Mouse (Mus musculus) layer of hippocampus, postnatal 14 days (tissue): ENCODE measurements around the gene Tnip1. TPM values are rescaled to one million over a fixed set of nuclear protein-coding genes. Genes with fewer than 3 reads are reported as not detected.

Experiments used
- total RNA-seq, 2 experiments: library from RNA; stranded (reverse); gene quantifications; 2 replicates each; pipeline ENCODE4 v1.2.3; 2021

The Tnip1 gene
- total RNA-seq, 2 experiments from 2014 or later = 34.3 to 34.4 TPM

Other genes starting within 250 kb of the Tnip1 start
- 100 to 1,000 TPM; 157 to 168 TPM for gene Cdc42se2, start 175.2 kb downstream of the Tnip1 start, total RNA-seq
- 10 to 100 TPM; 28.7 to 29.0 TPM for gene Lyrm7, start 102.0 kb downstream of the Tnip1 start, total RNA-seq
- gene Hint1, start 96.5 kb downstream of the Tnip1 start, total RNA-seq = 100 to 1,000 TPM; 293 to 310 TPM
- gene Gpx3, start 60.5 kb downstream of the Tnip1 start, total RNA-seq = 1 to 10 TPM; 4.3 to 5.8 TPM
- gene Anxa6, start 70.5 kb upstream of the Tnip1 start, total RNA-seq = 10 to 100 TPM; 90.3 to 93.8 TPM
- not detected for gene Ccdc69, start 115.2 kb upstream of the Tnip1 start, total RNA-seq
- 10 to 100 TPM; 53.7 to 58.5 TPM for gene Gm2a, start 135.2 kb upstream of the Tnip1 start, total RNA-seq
- not detected for gene Slc36a3, start 188.8 kb upstream of the Tnip1 start, total RNA-seq
- under 1 TPM; 0.26 to 0.67 TPM for gene Slc36a2, start 222.2 kb upstream of the Tnip1 start, total RNA-seq
- 10 to 100 TPM; 60.4 to 63.9 TPM for gene Slc36a1, start 241.4 kb upstream of the Tnip1 start, total RNA-seq